14 mouse cellular contexts compared by ENCODE assay signal in genomic region chr19:18603011-18603410, GRCm38 (mm10). TPM values are rescaled to one million over a fixed set of nuclear protein-coding genes. Genes with fewer than 3 reads are reported as not detected.
DNase-seq lines count a peak whose midpoint lies in the region; ATAC-seq and TF ChIP-seq lines count a peak whose summit lies in the region.
"Had no signal": no experiment of that assay in that cellular context is flagged by ENCODE, and none has a peak within 500 bp of the region (broad histone marks: within the 10 kb centered on the region; RNA-seq: fewer than 3 reads in every experiment).

No protein-coding gene starts in this region.

- 68% methylated on average over 6 of the region's 6 CpGs for WGBS in heart, postnatal 0 days
- WGBS in liver, embryonic 15.5 days (ENCODE audit: insufficient replicate concordance) = 65% methylated on average over 6 of the region's 6 CpGs

- H3K4me1 ChIP-seq in heart, postnatal 0 days (ENCODE audit: control insufficient read depth, insufficient read depth) = peaks cover 16% of the 10 kb centered on the region; the same call in 1 of the 2 replicates
- 0 out of 2 replicates have a peak, but pooled peaks cover 2% of the 10 kb centered on the region for H3K4me1 ChIP-seq in liver, embryonic 15.5 days (replicated peaks)

- TF ChIP-seq CTCF in heart, postnatal 0 days (IDR thresholded peaks at IDR 0.05; ENCODE audit: low read depth) = no peak

- H3K4me3 ChIP-seq in heart, postnatal 0 days (ENCODE audit: low read depth, low read length) = no peak overlapping the region
- no peak overlapping the region for H3K4me3 ChIP-seq in liver, embryonic 15.5 days (replicated peaks)
- H3K4me3 ChIP-seq: embryonic facial prominence, embryonic 15.5 days had no signal

- no peaks in the 10 kb centered on the region for H3K9me3 ChIP-seq in heart, postnatal 0 days (replicated peaks; ENCODE audit: control insufficient read depth, low read length)
- H3K9me3 ChIP-seq in liver, embryonic 15.5 days (replicated peaks) = no peaks in the 10 kb centered on the region
- H3K9me3 ChIP-seq: embryonic facial prominence, embryonic 15.5 days had no signal

- TF ChIP-seq EP300 in heart, postnatal 0 days (IDR thresholded peaks at IDR 0.05; ENCODE audit: low read depth) = no peak

- peaks cover 13% of the 10 kb centered on the region for H3K36me3 ChIP-seq in heart, postnatal 0 days (replicated peaks; ENCODE audit: control insufficient read depth, insufficient read depth, low read length)
- H3K36me3 ChIP-seq in liver, embryonic 15.5 days (replicated peaks) = no peaks in the 10 kb centered on the region

- H3K9ac ChIP-seq in heart, postnatal 0 days (replicated peaks; ENCODE audit: low read depth, low read length) = no peak overlapping the region
- H3K9ac ChIP-seq in liver, embryonic 15.5 days = no peak overlapping the region
- H3K9ac ChIP-seq: embryonic facial prominence, embryonic 15.5 days; forebrain, postnatal 0 days had no signal

- H3K4me2 ChIP-seq in heart, postnatal 0 days (ENCODE audit: low read depth, low read length) = no peak overlapping the region
- no peak overlapping the region for H3K4me2 ChIP-seq in liver, embryonic 15.5 days
- H3K4me2 ChIP-seq: embryonic facial prominence, embryonic 15.5 days had no signal

- no peak overlapping the region for H3K27ac ChIP-seq in heart, postnatal 0 days (ENCODE audit: low read depth)
- no peak overlapping the region for H3K27ac ChIP-seq in liver, embryonic 15.5 days (replicated peaks)
- H3K27ac ChIP-seq: embryonic facial prominence, embryonic 15.5 days had no signal

- H3K27me3 ChIP-seq in heart, postnatal 0 days (ENCODE audit: control insufficient read depth, insufficient read depth, low read length) = no peaks in the 10 kb centered on the region
- H3K27me3 ChIP-seq in liver, embryonic 15.5 days = no peaks in the 10 kb centered on the region
- H3K27me3 ChIP-seq: embryonic facial prominence, embryonic 15.5 days; Patski had no signal

- no peak for DNase-seq in heart, postnatal 0 days (ENCODE audit: low spot score)
- no peak for DNase-seq in heart, postnatal 4 days
- DNase-seq in 416B (ENCODE audit: low read depth) = peak; percentile 74
- peak; percentile 58 for DNase-seq in adrenal gland, adult 8-10 months
- DNase-seq in ovary, postnatal 10 days (ENCODE audit: low spot score) = no peak
- no peak for DNase-seq in cerebellum, postnatal 4 days (ENCODE audit: low spot score in 2 of 2)
- DNase-seq in left cerebral cortex, adult 18-20 months (ENCODE audit: low spot score in 2 of 2) = no peak
- DNase-seq: forebrain, postnatal 0 days; kidney, adult 8-10 months; layer of hippocampus, adult 9-11 months; retina, postnatal 1 day had no signal

- peak; percentile 22; the same call in 1 of the 2 replicates for ATAC-seq in heart, postnatal 0 days (ENCODE audit: insufficient read depth, low read depth)
- ATAC-seq in liver, embryonic 15.5 days (ENCODE audit: insufficient read depth) = peak; percentile 47; the same call in 1 of the 2 replicates
- ATAC-seq: forebrain, postnatal 0 days; Patski had no signal

RNA-seq across cellular contexts. Expression of gene Ostf1, which starts 28.6 kb away (rescaled TPM):
- 81.7 and 82.7 TPM in 2 replicates for total RNA-seq in heart, postnatal 0 days (2014; rRNA removed; ENCODE audit: low replicate concordance)
- 89.2 and 89.3 TPM in 2 replicates for polyA plus RNA-seq in heart, postnatal 0 days (2015; fragmentation: Nextera tagmentation; extraction: Ambion mirVana)
- total RNA-seq in heart, postnatal 4 days (2021) = 10 to 100 TPM; 52.2 to 53.5 TPM
- total RNA-seq in adrenal gland, adult 8-10 months (2022) = 100 to 1,000 TPM; 100 to 119 (median 114) TPM
- polyA plus RNA-seq in liver, embryonic 15.5 days (2015; fragmentation: Nextera tagmentation; extraction: Ambion mirVana) = 64.6 and 66.5 TPM in 2 replicates
- 10 to 100 TPM; 14.0 to 16.2 TPM for total RNA-seq in left cerebral cortex, adult 18-20 months (2021)

RNA-seq across cellular contexts. Expression of gene Nmrk1, which starts 28.7 kb away (rescaled TPM):
- total RNA-seq in heart, postnatal 0 days (2014; rRNA removed; ENCODE audit: low replicate concordance) = 1.6 and 13.8 TPM in 2 replicates
- 6.7 TPM in 2 replicates for polyA plus RNA-seq in heart, postnatal 0 days (2015; fragmentation: Nextera tagmentation; extraction: Ambion mirVana)
- total RNA-seq in heart, postnatal 4 days (2021) = 1 to 10 TPM; 3.3 to 4.1 TPM
- 10 to 100 TPM in 3 of 4 experiments, 1 to 10 TPM in 1; 9.3 to 32.3 (median 16.8) TPM for total RNA-seq in adrenal gland, adult 8-10 months (2022)
- 5.5 and 5.9 TPM in 2 replicates for polyA plus RNA-seq in liver, embryonic 15.5 days (2015; fragmentation: Nextera tagmentation; extraction: Ambion mirVana)
- 1 to 10 TPM; 5.8 to 5.9 TPM for total RNA-seq in left cerebral cortex, adult 18-20 months (2021)

Comparison
In these comparisons a context has a peak if more than half of its experiments do, and no peak if none do; other contexts are left out.
1. DNase-seq: peak in 416B (single experiment) and adrenal gland, adult 8-10 months (single experiment); none in heart, postnatal 0 days (single experiment), heart, postnatal 4 days (single experiment), ovary, postnatal 10 days (single experiment), cerebellum, postnatal 4 days (0 of 2) and left cerebral cortex, adult 18-20 months (0 of 2).